Mouse (Mus musculus) erythroblast, embryonic 14.5 days (primary cell): ENCODE results near the gene Lins1. TPM values are rescaled to one million over a fixed set of nuclear protein-coding genes. Genes with fewer than 3 reads are reported as not detected.

Source experiments
- H3K27me3 ChIP-seq: 2 replicates; pipeline ENCODE4 v1.6.1; 2012; ENCODE audit warnings: inconsistent platforms; ENCODE audit not compliant: control insufficient read depth
- H3K36me3 ChIP-seq: 2 replicates; pipeline ENCODE4 v1.6.1; 2012; ENCODE audit warnings: mild to moderate bottlenecking, inconsistent platforms; ENCODE audit not compliant: control insufficient read depth
- H3K4me1 ChIP-seq: 2 replicates; pipeline ENCODE4 v1.6.1; 2012; ENCODE audit warnings: inconsistent platforms; ENCODE audit not compliant: control insufficient read depth
- H3K4me3 ChIP-seq: replicated peaks from 2 replicates; pipeline ENCODE3; 2012; ENCODE audit warnings: moderate library complexity, mild to moderate bottlenecking, inconsistent platforms
- H3K9me3 ChIP-seq: 2 replicates; pipeline ENCODE4 v1.6.1; 2012; ENCODE audit warnings: low read length, inconsistent platforms, mixed read lengths; ENCODE audit not compliant: control insufficient read depth
- GATA1 ChIP-seq: IDR thresholded peaks from 2 replicates; pipeline ENCODE4 v1.6.1; 2012; ENCODE audit warnings: low read length, inconsistent platforms, mixed read lengths
- TAL1 ChIP-seq: IDR thresholded peaks from 3 replicates; pipeline ENCODE4 v1.6.1; 2012; ENCODE audit warnings: low read length, inconsistent platforms, mixed read lengths
- polyA plus RNA-seq: library from polyadenylated mRNA; stranded (reverse); fragments of >175 nt; gene quantifications from 2 replicates; pipeline ENCODE4 v1.2.3, GENCODE M21; 2012

Lins1 gene
- polyA plus RNA-seq, 1 experiment: 0.05 TPM

DNA sequence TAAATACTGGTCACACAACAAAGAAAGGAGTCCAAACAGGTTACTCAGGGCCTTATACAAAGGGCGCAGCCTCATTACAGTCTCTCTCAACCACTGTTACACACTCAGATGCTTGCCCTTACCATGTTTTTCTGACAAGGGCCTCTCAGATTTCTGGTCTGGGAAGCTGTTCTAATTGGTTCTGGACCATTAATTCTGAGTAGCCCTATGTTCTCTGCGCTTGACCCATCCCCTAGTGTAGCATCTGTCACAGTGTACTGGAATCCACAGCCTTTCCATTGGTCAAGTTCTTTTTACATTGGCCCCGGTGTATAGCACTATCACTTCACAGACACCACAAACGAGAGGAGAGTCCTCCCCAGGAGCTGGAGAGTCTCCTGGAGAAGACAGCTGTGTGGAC is 34.8 kb downstream of the Lins1 start:
- Histone ChIP-seq H3K4me3 (no peak overlapping the region), H3K36me3 (no peaks in the 10 kb centered on the region), H3K9me3 (no peaks in the 10 kb centered on the region), H3K4me1 (peaks cover 5% of the 10 kb centered on the region; the same call in 1 of the 2 replicates), H3K27me3 (no peaks in the 10 kb centered on the region)
- TF ChIP-seq GATA1: no peak
- no peak for TF ChIP-seq TAL1

DNA sequence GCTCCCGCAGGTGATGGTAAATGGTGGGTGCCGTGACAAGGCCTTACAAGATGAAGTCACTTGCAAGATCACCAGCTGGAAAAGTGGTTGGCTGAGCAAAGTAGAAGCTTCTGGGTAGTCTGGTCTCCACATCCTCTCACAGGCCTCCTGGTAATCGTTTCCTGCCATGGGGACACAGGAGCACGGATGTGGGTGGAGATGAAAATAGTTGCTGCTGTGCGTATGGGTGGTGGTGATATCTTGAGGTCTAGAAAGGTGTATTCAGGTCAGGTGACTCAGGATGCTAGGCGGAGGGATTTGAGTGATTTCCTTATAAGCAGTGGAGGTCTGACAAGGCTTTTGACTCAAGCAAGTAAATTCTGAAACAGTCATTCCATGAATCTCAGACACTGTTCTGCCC is 35.3 kb downstream of the Lins1 start:
- Histone ChIP-seq H3K9me3 (no peaks in the 10 kb centered on the region), H3K4me3 (no peak overlapping the region), H3K36me3 (no peaks in the 10 kb centered on the region), H3K27me3 (no peaks in the 10 kb centered on the region), H3K4me1 (peaks cover 5% of the 10 kb centered on the region; the same call in 1 of the 2 replicates)
- TF ChIP-seq TAL1 (no peak), GATA1 (no peak)

DNA sequence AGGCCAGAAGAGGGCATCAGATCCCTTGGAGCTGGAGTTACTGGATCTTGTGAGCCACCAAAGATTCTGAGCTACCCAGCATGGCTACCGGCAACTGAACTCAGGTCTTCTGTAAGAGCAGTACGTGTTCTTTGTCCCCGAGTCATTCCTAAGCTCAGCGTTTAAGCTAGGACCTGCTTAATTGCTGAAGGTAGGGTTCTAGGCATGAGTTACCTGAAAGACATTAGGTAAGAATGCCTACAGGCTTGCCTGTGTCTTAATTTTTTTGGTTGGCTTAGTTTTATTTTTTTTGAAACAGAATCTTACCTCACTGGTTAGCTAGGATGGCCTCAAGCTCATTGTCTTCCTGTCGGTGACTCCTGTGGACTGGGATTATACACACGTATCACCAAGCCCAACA is 38.4 kb downstream of the Lins1 start:
- no peaks in the 10 kb centered on the region for H3K27me3 ChIP-seq
- TF ChIP-seq GATA1: no peak
- no peak for TF ChIP-seq TAL1
- H3K9me3 ChIP-seq: no peaks in the 10 kb centered on the region

DNA sequence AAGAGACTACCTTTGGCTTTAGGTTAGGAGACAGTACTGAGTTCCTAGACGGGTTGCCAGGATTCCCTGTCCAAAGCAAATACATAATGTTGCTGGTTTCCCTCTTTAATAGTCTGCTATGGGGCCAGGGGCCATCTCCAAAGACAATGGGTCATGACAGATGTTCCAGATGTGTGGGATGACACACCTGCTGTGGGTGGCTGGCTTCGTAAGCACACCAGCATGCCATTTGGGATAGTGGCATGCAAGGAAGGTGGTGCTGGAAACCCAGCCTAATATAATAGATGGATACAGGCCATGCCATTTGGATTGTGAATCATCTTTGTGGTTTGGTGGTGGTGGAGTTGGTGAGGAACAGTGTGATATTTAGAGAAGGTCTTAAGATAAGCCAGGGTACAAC is 39.5 kb downstream of the Lins1 start:
- TF ChIP-seq TAL1 (no peak), GATA1 (no peak)

More for the DNA sequence above, 38.4 kb downstream of the Lins1 start:
- peaks cover 5% of the 10 kb centered on the region; the same call in 1 of the 2 replicates for H3K4me1 ChIP-seq
- no peaks in the 10 kb centered on the region for H3K36me3 ChIP-seq
- no peak overlapping the region for H3K4me3 ChIP-seq

DNA sequence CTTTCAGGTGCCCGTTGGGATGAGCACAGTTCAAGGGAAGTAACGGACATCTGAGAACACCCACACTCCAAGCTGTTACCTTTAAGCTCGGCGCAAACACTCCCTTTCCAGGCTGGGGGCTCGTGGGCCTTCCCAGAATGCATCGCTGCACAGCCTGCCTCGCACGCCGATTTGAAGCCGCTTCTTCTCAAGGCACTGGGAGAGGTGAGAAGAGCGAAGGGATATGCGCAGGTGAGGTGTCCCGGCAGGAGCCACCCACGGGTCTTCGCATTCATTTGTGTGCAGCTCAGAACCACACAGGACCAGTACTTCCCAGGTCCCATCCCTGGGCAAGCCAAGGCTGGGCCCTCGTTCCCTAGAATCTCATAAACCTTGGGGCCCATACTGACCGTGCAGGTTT is 43.7 kb downstream of the Lins1 start:
- Histone ChIP-seq H3K9me3 (no peaks in the 10 kb centered on the region), H3K4me3 (no peak overlapping the region), H3K4me1 (no peaks in the 10 kb centered on the region), H3K27me3 (no peaks in the 10 kb centered on the region), H3K36me3 (no peaks in the 10 kb centered on the region)
- no peak for TF ChIP-seq TAL1
- TF ChIP-seq GATA1: no peak

More for the DNA sequence above, 39.5 kb downstream of the Lins1 start:
- Histone ChIP-seq H3K36me3 (no peaks in the 10 kb centered on the region), H3K4me1 (no peaks in the 10 kb centered on the region), H3K9me3 (no peaks in the 10 kb centered on the region), H3K27me3 (no peaks in the 10 kb centered on the region), H3K4me3 (no peak overlapping the region)

DNA sequence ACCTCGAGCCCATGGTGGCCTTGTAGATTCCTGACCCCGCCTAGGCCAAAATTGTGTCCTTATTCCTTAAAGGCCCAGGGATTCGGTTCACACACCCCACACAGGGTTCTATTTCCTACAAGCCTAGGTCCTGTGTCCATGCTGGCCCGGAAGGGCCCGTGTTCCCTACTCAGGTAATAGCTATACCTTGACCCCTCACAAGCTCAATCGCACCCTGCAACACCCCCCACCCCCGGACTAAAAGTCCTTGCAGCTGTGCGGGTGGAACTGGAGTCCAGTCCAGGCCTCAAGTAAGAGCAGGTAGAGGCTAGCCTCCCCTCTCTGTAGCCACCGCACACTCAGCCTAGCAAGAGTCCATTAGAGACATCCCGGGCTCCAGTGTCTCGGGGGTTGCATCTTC is 44.2 kb downstream of the Lins1 start:
- Histone ChIP-seq H3K4me1 (no peaks in the 10 kb centered on the region), H3K27me3 (no peaks in the 10 kb centered on the region), H3K4me3 (no peak overlapping the region), H3K9me3 (no peaks in the 10 kb centered on the region), H3K36me3 (no peaks in the 10 kb centered on the region)
- no peak for TF ChIP-seq GATA1
- TF ChIP-seq TAL1: no peak

DNA sequence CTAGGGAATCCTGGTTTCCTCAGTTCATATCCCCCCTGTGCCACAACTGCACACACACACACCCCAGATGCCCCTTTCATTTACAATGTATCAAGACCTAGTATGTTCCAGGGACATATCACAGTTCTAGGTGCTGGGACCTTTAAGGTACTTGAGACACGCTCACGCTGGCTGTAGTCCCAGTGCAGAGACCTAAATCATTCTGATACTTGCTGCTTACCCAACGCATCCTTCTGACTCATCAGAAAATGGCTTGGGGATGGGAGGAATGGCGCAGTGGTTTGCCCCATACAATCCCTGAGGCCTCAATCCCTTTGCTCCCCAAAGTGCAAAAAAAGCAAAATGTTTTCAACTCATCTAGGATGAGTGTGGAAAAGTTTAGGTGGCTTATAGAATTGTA is 44.8 kb downstream of the Lins1 start:
- Histone ChIP-seq H3K9me3 (no peaks in the 10 kb centered on the region), H3K36me3 (no peaks in the 10 kb centered on the region), H3K4me3 (no peak overlapping the region), H3K27me3 (no peaks in the 10 kb centered on the region), H3K4me1 (no peaks in the 10 kb centered on the region)
- TF ChIP-seq TAL1: no peak
- TF ChIP-seq GATA1: no peak

DNA sequence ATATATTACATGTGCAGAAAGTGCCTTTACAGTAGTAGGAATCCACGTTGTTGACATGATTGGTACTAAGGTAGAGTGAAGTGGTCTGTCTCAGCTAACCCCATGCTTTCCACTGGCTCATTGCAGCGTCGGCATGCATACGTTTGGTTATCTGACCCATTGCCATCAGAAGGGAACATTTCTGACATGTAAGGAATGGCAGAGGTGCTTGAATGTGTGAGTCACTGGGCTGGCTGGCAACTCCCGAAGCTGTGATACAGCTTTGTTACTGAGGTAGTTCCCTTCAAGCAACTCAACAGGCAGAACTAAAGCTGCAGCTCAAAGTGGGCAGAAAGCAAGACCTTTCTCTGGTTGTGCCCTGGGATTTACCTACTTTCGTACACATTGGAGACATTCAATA is 45.3 kb downstream of the Lins1 start:
- Histone ChIP-seq H3K4me1 (no peaks in the 10 kb centered on the region), H3K9me3 (no peaks in the 10 kb centered on the region), H3K27me3 (no peaks in the 10 kb centered on the region), H3K36me3 (no peaks in the 10 kb centered on the region), H3K4me3 (no peak overlapping the region)
- TF ChIP-seq TAL1 (no peak), GATA1 (no peak)

DNA sequence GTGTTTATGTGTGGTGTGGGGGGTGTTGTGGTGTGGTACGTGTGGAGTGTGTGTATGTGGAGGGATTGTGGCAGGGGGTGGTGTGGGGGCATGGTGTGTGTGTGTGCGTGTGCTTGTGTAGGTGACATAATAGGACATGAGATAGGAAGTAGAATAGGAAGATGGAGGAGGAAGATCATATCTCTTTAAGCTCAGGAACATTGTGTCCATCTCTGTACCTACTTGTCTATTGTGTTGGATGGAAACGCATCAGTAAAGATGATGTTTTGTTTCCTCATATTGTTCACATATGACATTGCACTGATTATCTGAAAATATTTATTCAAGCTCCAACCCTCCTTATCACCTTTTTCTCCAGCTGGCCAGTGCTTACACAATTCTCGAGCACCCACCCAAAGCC is 47.7 kb downstream of the Lins1 start:
- TF ChIP-seq GATA1: no peak
- TF ChIP-seq TAL1: no peak
- Histone ChIP-seq H3K9me3 (no peaks in the 10 kb centered on the region), H3K4me3 (no peak overlapping the region), H3K27me3 (no peaks in the 10 kb centered on the region), H3K36me3 (no peaks in the 10 kb centered on the region), H3K4me1 (no peaks in the 10 kb centered on the region)

DNA sequence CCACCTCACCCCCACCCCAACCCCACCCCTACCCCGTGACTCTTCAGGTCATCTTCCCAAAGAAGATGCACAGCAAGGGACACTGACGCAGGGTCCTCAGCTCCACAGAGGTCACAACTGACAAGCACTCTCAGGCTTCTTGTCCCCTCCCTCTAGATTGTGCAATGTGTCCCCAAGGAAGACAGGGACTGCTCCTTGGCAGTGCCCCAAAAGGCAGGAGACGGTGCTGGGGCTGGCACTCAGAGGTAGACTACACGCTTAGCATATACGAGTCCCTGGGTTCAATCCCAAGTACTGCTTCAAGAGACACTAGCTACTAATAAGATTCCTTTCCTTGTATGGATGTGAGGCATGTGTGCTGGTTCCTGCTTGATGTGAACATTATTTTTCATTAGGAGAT is 51.3 kb downstream of the Lins1 start:
- H3K4me1 ChIP-seq: no peaks in the 10 kb centered on the region
- no peak overlapping the region for H3K4me3 ChIP-seq
- no peak for TF ChIP-seq GATA1
- TF ChIP-seq TAL1: no peak
- no peaks in the 10 kb centered on the region for H3K9me3 ChIP-seq
- no peaks in the 10 kb centered on the region for H3K27me3 ChIP-seq
- no peaks in the 10 kb centered on the region for H3K36me3 ChIP-seq
